Mouse (Mus musculus) forebrain, embryonic 11.5 days (tissue): ENCODE measurements around the gene Plcg1. TPM values are rescaled to one million over a fixed set of nuclear protein-coding genes. Genes with fewer than 3 reads are reported as not detected.

Experiments
- ATAC-seq: fragments of 200-750 bp; cut with Nextera tagmentation; replicated peaks from 2 replicates; pipeline ENCODE4 v1.8.0; 2017; ENCODE audit warnings: moderate TSS enrichment; ENCODE audit not compliant: low FRiP score
- DNase-seq: peaks from one replicate; pipeline ENCODE4 v3.0.0-alpha.2; 2017; ENCODE audit warnings: low spot score
- H3K27ac ChIP-seq: fragments of 300-500 bp; sonication (generic); 2 replicates; pipeline ENCODE4 v1.5.1; 2014; ENCODE audit warnings: low read depth, low read length
- H3K27me3 ChIP-seq: fragments of 300-500 bp; sonication (generic); 2 replicates; pipeline ENCODE4 v1.6.1; 2014; ENCODE audit warnings: mild to moderate bottlenecking, low read length, mixed read lengths; ENCODE audit not compliant: control insufficient read depth, insufficient read depth
- H3K36me3 ChIP-seq: fragments of 300-500 bp; sonication (generic); 2 replicates; pipeline ENCODE4 v1.6.1; 2014; ENCODE audit warnings: mild to moderate bottlenecking, low read length, moderate library complexity, mixed read lengths; ENCODE audit not compliant: control insufficient read depth, insufficient read depth
- H3K4me1 ChIP-seq: fragments of 300-500 bp; sonication (generic); replicated peaks from 2 replicates; pipeline ENCODE4 v1.6.1; 2014; ENCODE audit warnings: low read length, mixed read lengths; ENCODE audit not compliant: control insufficient read depth, insufficient read depth
- H3K4me2 ChIP-seq: fragments of 300-500 bp; sonication (generic); 2 replicates; pipeline ENCODE4 v1.6.1; 2014; ENCODE audit warnings: low read depth, mild to moderate bottlenecking, low read length, moderate library complexity, mixed read lengths; ENCODE audit not compliant: severe bottlenecking
- H3K4me3 ChIP-seq: fragments of 300-500 bp; sonication (generic); 2 replicates; pipeline ENCODE4 v1.5.1; 2014; ENCODE audit warnings: low read depth, low read length
- H3K9ac ChIP-seq: fragments of 300-500 bp; sonication (generic); 2 replicates; pipeline ENCODE4 v1.6.1; 2014; ENCODE audit warnings: low read length
- H3K9me3 ChIP-seq: fragments of 300-500 bp; sonication (generic); 2 replicates; pipeline ENCODE4 v1.6.1; 2016; ENCODE audit warnings: low read length, mixed read lengths; ENCODE audit not compliant: control insufficient read depth
- WGBS: fragments of 180-500 bp; shearing (Covaris S2); extraction: QIAGEN DNeasy Blood & Tissue Kit; methylation state at CpG from one replicate; pipeline ENCODE4 v1.1.7; 2014; 5-methylcytosine and 5-hydroxymethylcytosine counted together
- polyA plus RNA-seq: library from polyadenylated mRNA; unstranded; fragments of >200 nt; fragmentation: Nextera tagmentation; extraction: Ambion mirVana; gene quantifications from 2 replicates; pipeline ENCODE4 v1.2.1, GENCODE M21; 2014

The Plcg1 gene
- polyA plus RNA-seq, 1 experiment from 2014 or later: 80.7 TPM

GRCm38 (mm10) chr2:160810802-160811201 lies 79.7 kb downstream of the Plcg1 start:
- Histone ChIP-seq H3K27me3 (no peaks in the 10 kb centered on the region), H3K4me3 (no peak overlapping the region), H3K36me3 (no peaks in the 10 kb centered on the region), H3K27ac (no peak overlapping the region), H3K9ac (no peak overlapping the region), H3K4me1 (no peaks in the 10 kb centered on the region), H3K4me2 (no peak overlapping the region), H3K9me3 (no peaks in the 10 kb centered on the region)
- no peak for DNase-seq
- ATAC-seq: no peak
- 96% methylated on average over 1 of the region's 1 CpGs for WGBS

Other genes starting within 250 kb of the Plcg1 start
- 118 and 140 TPM in 2 replicates for gene Top1, start 85.4 kb upstream of the Plcg1 start, polyA plus RNA-seq
- gene Zhx3, start 141.7 kb downstream of the Plcg1 start, polyA plus RNA-seq: 10.0 TPM in 2 replicates
- gene Lpin3, start 149.4 kb downstream of the Plcg1 start, polyA plus RNA-seq: 0.20 and 1.1 TPM in 2 replicates
- gene Emilin3, start 181.0 kb downstream of the Plcg1 start, polyA plus RNA-seq: 1.9 and 2.2 TPM in 2 replicates